Comparison of ENCODE assay signal across 16 mouse cellular contexts in the genomic region with DNA sequence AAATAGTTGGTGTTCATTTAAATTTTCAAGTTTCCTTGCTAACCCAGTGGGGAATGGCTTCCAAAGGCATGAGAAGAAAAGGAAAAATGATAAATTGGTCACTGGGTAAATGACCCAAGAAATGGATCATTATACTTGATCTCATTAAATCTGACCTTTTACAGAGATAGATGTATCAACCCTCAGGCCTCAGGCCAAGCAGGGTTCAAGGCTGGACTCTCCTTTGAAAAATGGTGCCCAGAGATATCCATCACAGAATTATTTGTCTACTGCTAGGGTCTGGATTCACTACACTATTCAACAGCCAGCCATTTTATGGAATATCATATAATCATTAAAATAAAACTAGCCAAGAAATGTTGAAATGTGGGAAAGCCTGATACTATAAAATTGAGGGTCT.
"Had no signal": no experiment of that assay in that cellular context is flagged by ENCODE, and none has a peak within 500 bp of the region (broad histone marks: within the 10 kb centered on the region; RNA-seq: fewer than 3 reads in every experiment).

No protein-coding gene starts in this region.

- DNase-seq: heart, postnatal 10 days; heart, postnatal 14 days; heart, postnatal 36 days; heart, postnatal 4 days; kidney, adult 11 months; kidney, adult 18-20 months; kidney, adult 2 months; kidney, adult 8-10 months; kidney, adult 9 months; kidney, postnatal 10 days; kidney, postnatal 14 days; kidney, postnatal 25 days; kidney, postnatal 36 days; kidney, postnatal 4 days; layer of hippocampus, adult 9-11 months; layer of hippocampus, postnatal 36 days had no signal
